Mouse (Mus musculus) C2C12 (cell line): ENCODE measurements around the gene Psmd3.

Experiments used
- CEBPB ChIP-seq: IDR thresholded peaks from one replicate; pipeline ENCODE4 v1.6.1; 2011; ENCODE audit warnings: low read depth, mild to moderate bottlenecking, control low read depth, moderate library complexity
- CTCF ChIP-seq: IDR thresholded peaks from one replicate; pipeline ENCODE4 v1.5.1; 2011; ENCODE audit not compliant: control insufficient read depth, insufficient read depth, insufficient read length
- MAX ChIP-seq: IDR thresholded peaks from one replicate; pipeline ENCODE4 v1.6.1; 2011; ENCODE audit warnings: mild to moderate bottlenecking, control low read depth
- USF1 ChIP-seq: IDR thresholded peaks from one replicate; pipeline ENCODE4 v1.6.1; 2011; ENCODE audit warnings: low read depth, mild to moderate bottlenecking, control low read depth, moderate library complexity

DNA sequence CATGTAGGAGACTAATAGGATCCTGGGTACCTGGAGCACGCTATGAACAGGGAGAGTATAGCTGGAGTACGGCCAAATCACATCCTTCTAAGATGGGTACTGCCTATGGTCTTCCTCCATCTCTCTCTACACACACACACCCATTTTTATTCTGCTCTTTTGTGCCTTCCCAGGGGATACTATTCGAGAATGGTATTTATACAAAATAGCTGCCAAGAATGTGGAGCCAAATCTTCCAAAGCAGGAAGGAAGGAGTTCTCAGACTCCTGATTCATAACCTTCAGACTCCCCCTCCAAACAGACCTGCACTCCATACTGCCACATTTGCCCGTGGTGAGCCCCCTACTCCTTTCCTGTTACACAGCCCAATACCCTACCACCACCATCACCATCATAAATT lies 48.4 kb downstream of the Psmd3 start:
- TF ChIP-seq CTCF (no peak), MAX (no peak), USF1 (no peak), CEBPB (no peak)
